Mouse (Mus musculus): ENCODE measurements around the gene Gap43.
A peak's percentile ranks its signal among the peaks of the same experiment; 100 is the strongest.
"Not testable (repeated sequence)": the region's sequence is repeated elsewhere in the genome, so short reads cannot be mapped to it uniquely, and the experiment has no call there.

Gap43 gene

GRCm38 (mm10) chr16:42340021-42340768 lies at the start of gene Gap43:
TSS of gene Gap43 (minus strand) at chr16:42340651.
- DNase-seq = peak; percentile 5

GRCm38 (mm10) chr16:42381328-42381838 lies 40.9 kb upstream of the Gap43 start:
- DNase-seq = no peak

- no peak for DNase-seq
Observed at GRCm38 (mm10) chr16:42380641-42381040, 40.2 kb upstream of the Gap43 start.

- no peak for DNase-seq
Observed at GRCm38 (mm10) chr16:42370148-42370547, 29.7 kb upstream of the Gap43 start.

GRCm38 (mm10) chr16:42369346-42369745 lies 28.9 kb upstream of the Gap43 start:
- DNase-seq = no peak

GRCm38 (mm10) chr16:42360061-42360460 lies 19.6 kb upstream of the Gap43 start:
- no peak for DNase-seq

- no peak for DNase-seq
Observed at GRCm38 (mm10) chr16:42358058-42358457, 17.6 kb upstream of the Gap43 start.

GRCm38 (mm10) chr16:42350076-42350475 lies 9.6 kb upstream of the Gap43 start:
- no peak for DNase-seq

- DNase-seq = not testable (repeated sequence)
Observed at GRCm38 (mm10) chr16:42340865-42341264, 414 bp upstream of the Gap43 start.

- no peak for DNase-seq
Observed at GRCm38 (mm10) chr16:42339512-42339911, 939 bp downstream of the Gap43 start.

GRCm38 (mm10) chr16:42338987-42339386 lies 1.5 kb downstream of the Gap43 start:
- no peak for DNase-seq

- no peak for DNase-seq
Observed at GRCm38 (mm10) chr16:42338342-42338741, 2.1 kb downstream of the Gap43 start.

GRCm38 (mm10) chr16:42337663-42338062 lies 2.8 kb downstream of the Gap43 start:
- DNase-seq = no peak

GRCm38 (mm10) chr16:42336610-42337009 lies 3.8 kb downstream of the Gap43 start:
- DNase-seq = no peak

- no peak for DNase-seq
Observed at GRCm38 (mm10) chr16:42332321-42332720, 8.1 kb downstream of the Gap43 start.

- DNase-seq = no peak
Observed at GRCm38 (mm10) chr16:42326191-42326590, 14.3 kb downstream of the Gap43 start.

GRCm38 (mm10) chr16:42325536-42325935 lies 14.9 kb downstream of the Gap43 start:
- no peak for DNase-seq

- DNase-seq = no peak
Observed at GRCm38 (mm10) chr16:42319831-42320230, 20.6 kb downstream of the Gap43 start.

GRCm38 (mm10) chr16:42319365-42319764 lies 21.1 kb downstream of the Gap43 start:
- no peak for DNase-seq

GRCm38 (mm10) chr16:42312125-42312524 lies 28.3 kb downstream of the Gap43 start:
- DNase-seq = no peak

- DNase-seq = no peak
Observed at GRCm38 (mm10) chr16:42308761-42309160, 31.7 kb downstream of the Gap43 start.

- DNase-seq = peak; percentile 33
Observed at GRCm38 (mm10) chr16:42305934-42306701, 34.3 kb downstream of the Gap43 start.

- DNase-seq = no peak
Observed at GRCm38 (mm10) chr16:42303461-42303860, 37.0 kb downstream of the Gap43 start.

GRCm38 (mm10) chr16:42294481-42294880 lies 46.0 kb downstream of the Gap43 start:
- DNase-seq = no peak

Measured in liver (tissue).